Mouse (Mus musculus) mature B cell (primary cell): Measurements from ENCODE around the gene Mfap3l.
"Not testable (repeated sequence)": the region's sequence is repeated elsewhere in the genome, so short reads cannot be mapped to it uniquely, and the experiment has no call there.

Experiments used
- in situ Hi-C: fragments of 300-500 bp; cut with MboI; formaldehyde crosslinking; loops from 2 replicates; pipeline ENCODE4 v1.14.3; 2019

Gene Mfap3l

DNA sequence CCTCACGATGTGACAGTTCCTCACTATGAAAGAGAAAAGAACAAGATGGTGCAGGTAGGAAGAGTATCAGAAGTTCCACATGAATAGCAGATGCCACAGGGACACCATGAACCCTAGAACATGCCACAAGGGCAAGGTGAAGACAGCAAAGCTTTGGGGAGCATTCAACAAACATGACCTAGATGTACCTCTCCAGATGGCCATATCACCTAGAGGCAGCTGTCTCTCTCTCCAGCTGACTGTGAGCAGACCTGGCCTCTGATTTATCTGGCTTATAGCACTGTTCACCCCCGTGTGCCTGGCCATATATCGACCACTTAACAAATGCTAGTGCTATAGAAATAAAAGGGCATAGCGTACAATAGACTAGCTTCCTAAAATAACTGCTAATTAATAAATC is 17.5 kb downstream of the Mfap3l start:
- in situ Hi-C loops, result no loop called here

DNA sequence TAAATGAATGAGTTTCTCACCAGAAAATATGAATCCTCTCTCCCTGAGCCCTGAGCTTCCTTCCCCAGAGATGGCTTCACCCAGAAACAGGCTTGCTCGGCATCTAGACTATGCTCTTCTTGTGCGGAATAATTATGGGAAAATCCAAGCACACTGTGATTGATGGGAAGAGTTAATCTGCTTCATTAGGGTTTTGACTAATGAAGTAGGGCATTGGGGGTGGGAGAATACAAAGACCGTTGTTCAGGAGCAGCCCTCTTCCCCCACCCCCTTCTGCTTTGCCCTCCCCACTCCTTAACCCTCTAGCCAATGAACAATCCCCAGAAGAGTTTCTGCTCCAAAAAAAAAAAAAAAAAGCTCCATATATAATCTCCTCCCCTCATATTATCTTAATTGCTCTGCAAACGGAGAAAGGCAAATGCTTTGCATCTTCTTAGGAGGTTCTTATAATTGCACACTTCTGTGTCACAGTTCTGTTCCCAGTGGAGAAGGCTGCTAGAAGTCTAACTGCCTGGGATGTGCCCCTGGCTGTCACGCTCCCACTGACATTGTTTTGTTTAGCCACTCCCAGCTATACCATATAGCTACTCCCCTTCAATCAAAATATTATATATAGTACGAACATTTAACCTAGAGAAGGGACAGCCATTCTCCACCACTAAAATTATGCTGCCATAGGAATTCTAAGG is 24.9 kb downstream of the Mfap3l start:
- in situ Hi-C loops, result no loop called here

DNA sequence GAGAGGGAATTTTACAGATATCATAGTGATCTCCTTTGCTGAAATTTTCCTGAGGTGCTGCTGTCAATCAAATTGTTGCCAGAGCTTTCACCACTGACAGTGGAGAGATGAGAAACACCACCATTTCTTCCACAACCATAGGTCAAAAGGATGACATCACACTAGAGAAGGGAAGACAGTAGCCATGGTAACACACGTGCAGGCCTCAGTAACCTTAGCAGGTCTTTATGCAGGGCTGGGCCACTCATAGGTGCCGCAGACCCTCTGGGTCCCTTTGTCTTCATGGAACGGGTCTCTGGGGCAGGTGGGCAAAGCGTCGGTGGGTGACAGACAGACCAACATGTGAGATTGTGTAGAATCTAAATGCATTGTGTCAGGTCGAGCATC is 25.5 kb downstream of the Mfap3l start:
- in situ Hi-C loops, result no loop called here

DNA sequence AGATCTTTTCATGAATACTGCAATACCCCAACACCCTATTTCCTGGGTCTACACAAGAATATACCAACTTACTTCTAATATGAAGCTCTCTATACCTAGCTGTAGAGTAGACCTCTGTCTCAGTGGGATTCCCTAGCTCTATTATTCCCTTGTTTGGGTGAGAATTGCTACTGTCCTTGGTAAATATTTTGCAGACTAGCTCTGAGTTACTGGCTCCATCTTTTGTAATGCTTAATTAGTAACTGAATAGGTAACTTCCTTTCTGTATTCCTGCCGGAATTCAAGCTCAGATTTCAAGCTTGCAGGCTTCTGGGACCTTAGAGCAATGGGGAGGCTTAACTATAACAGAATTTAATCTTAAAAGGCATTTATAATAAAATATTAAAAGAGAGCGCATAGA is 26.1 kb downstream of the Mfap3l start:
- in situ Hi-C loops, result not testable (repeated sequence)

DNA sequence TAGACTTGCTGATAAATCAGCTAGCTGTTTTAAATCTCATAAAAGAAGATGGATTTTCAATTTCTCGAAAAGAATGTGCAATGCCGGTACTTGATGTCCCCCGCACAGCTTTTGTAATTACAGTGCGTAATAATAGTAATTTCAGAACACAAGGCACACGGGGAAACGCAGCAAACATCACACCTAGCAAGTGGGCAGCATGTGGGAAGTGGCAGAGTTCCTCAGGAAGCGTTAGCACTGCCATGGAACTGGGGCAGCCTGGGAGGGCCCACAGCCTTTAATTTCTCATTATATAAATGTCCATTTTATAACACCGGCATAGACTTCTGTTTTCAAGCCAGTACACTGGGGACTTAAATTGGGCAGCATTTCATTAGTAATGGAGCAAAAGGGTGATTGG is 27.1 kb downstream of the Mfap3l start:
- in situ Hi-C loops, result no loop called here

DNA sequence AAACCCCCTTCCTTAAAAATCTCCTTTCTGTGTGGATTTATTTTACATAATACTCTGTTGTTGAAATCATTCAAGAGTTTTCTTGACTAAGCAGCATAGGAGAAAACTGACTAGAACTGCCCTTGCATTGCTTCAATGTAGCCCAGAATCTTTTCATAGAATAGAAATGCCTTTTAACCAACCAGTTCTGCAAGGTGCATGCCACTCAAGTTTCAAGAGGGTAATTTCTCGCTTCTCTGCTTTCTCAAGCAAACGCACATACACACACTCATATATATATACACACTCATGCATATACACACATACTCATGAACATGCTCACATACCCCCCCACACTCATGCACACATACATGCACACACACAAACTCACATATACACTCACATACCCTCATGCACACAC is 28.6 kb downstream of the Mfap3l start:
- in situ Hi-C loops, result no loop called here

DNA sequence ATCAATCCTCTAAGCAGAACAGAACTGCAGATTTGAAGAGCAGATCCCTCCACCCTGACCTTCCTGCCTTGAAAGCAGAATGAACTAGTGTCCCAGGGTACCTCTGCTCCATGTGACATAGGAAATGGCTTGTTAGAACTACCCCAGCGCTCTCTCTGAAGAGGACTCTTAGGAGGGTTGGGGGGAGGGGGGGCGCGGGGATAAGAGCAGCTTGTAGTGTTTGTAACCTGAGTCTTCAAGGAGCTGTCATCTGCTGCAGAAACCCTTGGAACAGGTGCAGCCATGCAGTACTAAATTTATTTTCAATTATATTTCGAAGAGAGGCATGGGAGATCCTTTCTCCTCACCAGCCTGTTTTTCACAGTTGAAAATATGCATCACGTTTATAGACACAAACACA is 30.9 kb downstream of the Mfap3l start:
- in situ Hi-C loops, result no loop called here

DNA sequence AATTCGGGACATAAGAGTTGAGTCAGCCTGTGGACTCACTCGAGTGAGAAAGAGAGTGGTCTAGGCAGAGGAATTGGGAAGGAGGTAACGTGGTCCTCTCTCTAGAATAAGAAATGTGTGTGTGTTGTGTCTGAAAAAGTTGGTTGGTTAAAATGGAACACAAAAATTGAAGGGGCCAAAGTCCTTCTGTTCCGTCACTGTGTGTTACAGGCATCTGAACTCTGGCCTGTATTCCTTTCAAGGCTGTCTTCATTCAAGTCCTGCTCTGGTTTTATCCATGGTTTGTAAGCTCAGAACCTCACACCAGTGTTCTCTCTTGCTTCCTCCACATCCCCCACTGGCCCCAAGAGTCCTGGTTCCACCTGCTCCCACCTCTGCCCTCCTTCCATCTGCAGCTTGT is 33.2 kb downstream of the Mfap3l start:
- in situ Hi-C loops, result no loop called here

DNA sequence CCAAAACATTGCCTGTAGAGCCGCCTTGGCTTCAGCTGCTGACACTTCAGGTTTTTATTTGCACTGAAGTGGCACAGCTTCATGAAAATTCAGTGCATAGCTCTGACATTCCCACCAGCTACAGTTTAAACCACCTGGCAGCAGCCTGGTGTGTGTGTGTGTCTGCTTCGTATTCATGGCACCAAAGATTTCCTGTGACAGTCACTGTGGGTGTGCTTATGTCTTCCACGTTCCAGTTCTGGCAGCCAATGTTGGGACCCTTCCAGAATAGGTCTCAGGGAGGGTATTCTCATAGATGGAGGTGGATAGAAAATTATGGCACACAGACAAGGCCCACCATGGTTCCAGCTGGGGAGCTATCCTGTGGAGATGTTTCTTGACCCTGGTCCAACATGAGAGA is 34.2 kb downstream of the Mfap3l start:
- in situ Hi-C loops, result no loop called here

DNA sequence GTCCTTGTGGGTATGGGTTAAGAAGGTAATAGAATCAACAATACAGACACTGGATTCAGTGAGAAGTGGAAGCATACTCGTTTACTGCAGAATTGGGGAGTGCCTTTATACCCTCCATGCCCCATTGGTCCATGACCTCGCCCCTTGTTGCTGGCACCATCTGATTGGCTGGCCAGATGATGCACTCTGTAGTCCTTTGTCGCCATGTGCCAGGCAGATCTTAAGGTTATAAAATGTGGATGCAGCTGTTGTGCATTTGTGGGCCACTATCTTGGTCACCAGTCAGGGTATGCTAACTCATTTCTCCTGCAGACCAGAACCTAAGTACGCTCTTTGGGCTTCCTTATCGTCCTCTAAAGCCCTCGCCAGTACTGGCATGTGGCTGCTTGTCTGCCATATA is 46.0 kb downstream of the Mfap3l start:
- in situ Hi-C loops, result no loop called here

DNA sequence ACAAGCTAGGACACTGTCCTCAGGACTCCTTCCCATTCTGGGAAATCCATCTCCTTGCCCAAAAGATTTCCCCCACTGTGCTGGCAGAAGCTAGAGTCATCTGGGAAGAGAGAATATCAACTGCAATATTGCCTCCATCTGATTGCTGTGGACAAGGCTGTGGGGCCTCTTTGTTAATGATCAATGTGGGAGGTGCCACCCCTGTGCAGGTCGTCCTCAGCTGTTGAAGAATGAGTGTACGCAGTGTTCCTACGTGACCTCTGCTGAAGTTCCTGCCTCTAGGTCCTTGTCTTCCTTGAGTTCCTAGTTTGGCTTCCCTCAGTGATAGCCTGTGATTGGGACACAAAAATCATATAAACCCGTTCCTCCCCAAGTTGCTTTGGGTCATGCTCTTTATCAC is 49.2 kb downstream of the Mfap3l start:
- in situ Hi-C loops, result no loop called here

DNA sequence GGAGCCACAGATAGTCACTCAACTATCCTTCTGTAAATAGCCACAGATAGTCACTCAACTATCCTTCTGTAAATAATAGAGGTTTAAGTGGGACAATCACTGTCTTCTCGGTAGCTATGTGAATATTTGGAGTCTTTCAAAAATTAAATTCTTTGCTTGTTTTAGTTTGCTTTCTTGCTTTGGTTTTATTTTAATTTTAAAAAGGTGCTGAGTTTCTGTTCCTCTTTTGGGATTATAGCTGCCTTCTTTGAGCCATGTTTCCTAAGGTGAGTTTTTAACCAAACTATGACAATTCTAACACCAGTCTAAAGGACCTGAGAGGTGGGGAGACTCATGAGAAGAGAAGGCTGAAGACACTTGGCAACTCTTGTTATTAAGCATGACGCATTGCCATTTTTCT is 49.7 kb downstream of the Mfap3l start:
- in situ Hi-C loops, result no loop called here

DNA sequence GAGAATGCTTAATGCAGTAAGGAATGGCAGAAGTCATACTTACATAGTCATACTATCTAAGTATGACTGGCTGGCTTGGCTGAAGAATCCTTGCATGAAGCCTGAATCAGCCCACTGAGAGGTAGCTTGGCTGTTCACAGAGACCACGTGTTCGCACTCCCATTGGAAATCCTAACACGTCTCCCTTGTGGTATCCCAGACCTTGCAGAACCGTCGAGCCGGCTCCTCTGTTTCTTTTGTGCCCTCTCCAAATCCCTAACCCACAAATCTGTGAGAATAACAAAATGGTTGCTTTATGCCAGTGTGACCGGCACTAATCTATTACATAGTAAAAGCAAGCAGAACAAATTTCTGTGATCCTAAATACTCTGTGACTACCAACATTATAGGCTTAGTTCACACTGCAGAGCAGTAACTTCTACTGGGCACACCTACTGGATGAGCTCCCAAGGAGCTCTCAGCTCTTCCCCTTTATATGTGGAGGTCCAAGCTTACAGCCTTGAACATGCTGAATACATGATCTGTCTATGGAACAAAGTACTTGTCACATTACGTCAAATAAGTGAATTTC is 79.0 kb downstream of the Mfap3l start:
- in situ Hi-C loops, result no loop called here

DNA sequence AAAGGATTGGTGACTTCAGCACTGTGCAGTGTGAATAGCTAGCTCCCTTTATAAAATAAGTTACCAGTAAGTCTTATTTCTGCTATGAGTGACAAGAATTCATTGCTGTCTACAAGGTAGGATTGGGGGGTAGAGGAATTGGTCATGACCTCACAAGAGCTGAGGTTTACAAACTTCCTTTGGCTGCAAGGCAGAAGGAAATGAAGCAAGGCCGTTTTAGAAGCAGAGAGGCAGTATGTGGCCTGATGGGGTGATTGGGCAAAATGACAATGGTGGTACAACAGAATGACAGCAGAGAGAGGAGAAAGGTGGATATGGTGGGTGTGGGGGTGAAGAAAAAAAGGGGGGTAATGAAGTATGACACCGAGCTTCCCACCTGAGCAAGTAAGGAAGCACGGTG is 82.1 kb downstream of the Mfap3l start:
- in situ Hi-C loops, result no loop called here

DNA sequence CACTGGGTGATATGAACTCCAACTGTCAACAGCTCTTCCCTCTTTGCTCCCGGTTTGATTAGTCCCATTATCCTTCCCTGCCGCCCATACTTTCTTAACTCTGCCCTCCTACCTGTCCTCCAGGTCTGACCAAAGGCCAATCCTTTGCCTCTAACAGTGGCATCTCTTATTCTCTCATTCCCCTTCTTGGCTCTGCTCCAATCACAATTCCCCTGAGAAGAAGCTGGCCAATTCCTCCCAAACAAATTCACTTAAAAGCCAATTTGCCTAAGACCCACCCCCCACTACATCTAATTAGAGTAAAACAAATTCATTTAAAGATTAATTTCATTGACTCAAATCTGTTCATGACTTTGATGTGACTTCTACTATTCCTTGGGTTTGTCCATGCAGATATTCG is 86.1 kb downstream of the Mfap3l start:
- in situ Hi-C loops, result no loop called here
